Mouse (Mus musculus) brain, embryonic 14.5 days (tissue): ENCODE results near the gene Rhbdl1.

Experiments
- CTCF ChIP-seq: fragments of 200-500 bp; IDR thresholded peaks from 2 replicates; pipeline ENCODE4 v1.5.1; 2012; ENCODE audit warnings: inconsistent platforms, mild to moderate bottlenecking, moderate library complexity, borderline replicate concordance; ENCODE audit not compliant: insufficient read depth, insufficient read length; ENCODE audit errors: extremely low read depth
- POLR2A ChIP-seq: fragments of 200-500 bp; IDR thresholded peaks from 2 replicates; pipeline ENCODE4 v1.6.1; 2012; ENCODE audit warnings: mild to moderate bottlenecking, inconsistent platforms, borderline replicate concordance; ENCODE audit not compliant: poor library complexity, insufficient read depth, insufficient read length, severe bottlenecking; ENCODE audit errors: extremely low read depth

DNA sequence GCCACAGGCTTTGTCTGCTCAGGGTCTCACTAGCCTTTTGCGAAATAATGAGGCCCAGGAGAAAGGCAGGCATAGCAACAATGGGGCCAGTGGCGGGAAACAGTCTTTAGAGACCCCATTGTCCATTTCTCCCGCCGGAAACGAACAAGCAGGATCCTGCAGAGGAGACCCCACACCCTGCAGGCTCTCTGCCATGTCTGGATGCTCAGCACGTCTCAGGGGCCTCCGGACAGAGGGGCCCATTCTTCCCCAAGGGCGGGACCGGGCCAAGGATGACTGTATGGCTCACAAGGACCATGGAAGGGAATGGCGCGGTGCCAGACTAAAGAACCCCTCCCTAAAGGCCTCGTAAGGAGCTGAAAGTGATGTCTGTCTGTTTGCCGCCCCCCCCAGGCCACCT is 42.9 kb downstream of the Rhbdl1 start:
- TF ChIP-seq CTCF: no peak
- no peak for TF ChIP-seq POLR2A
